In genomic region chr10:80465066-80465465, GRCm38 (mm10) we compare ENCODE assay signal across 21 mouse cellular contexts. TPM values are rescaled to one million over a fixed set of nuclear protein-coding genes. Genes with fewer than 3 reads are reported as not detected.
DNase-seq lines count a peak whose midpoint lies in the region; ATAC-seq and TF ChIP-seq lines count a peak whose summit lies in the region.
"Had no signal": no experiment of that assay in that cellular context is flagged by ENCODE, and none has a peak within 500 bp of the region (broad histone marks: within the 10 kb centered on the region; RNA-seq: fewer than 3 reads in every experiment).

No protein-coding gene starts in this region.

- H3K4me2 ChIP-seq in forebrain, postnatal 0 days (ENCODE audit: low read depth), result no peak overlapping the region
- H3K4me2 ChIP-seq in hindbrain, embryonic 13.5 days, result peak overlapping the region; percentile 32; the same call in 1 of the 2 replicates
- H3K4me2 ChIP-seq in hindbrain, embryonic 11.5 days (replicated peaks; ENCODE audit: low read depth, low read length), result no peak overlapping the region; the same call in 1 of the 2 replicates
- peak overlapping the region; percentile 33; the same call in 1 of the 2 replicates for H3K4me2 ChIP-seq in midbrain, embryonic 14.5 days (ENCODE audit: low read length)
- H3K4me2 ChIP-seq in midbrain, embryonic 11.5 days, result no peak overlapping the region
- H3K4me2 ChIP-seq: liver, embryonic 12.5 days had no signal

- H3K27ac ChIP-seq in forebrain, embryonic 10.5 days, result no peak overlapping the region
- H3K27ac ChIP-seq in forebrain, postnatal 0 days (ENCODE audit: low read depth, low read length), result no peak overlapping the region
- no peak overlapping the region for H3K27ac ChIP-seq in hindbrain, embryonic 13.5 days
- H3K27ac ChIP-seq in hindbrain, embryonic 11.5 days (ENCODE audit: low read depth, low read length), result no peak overlapping the region
- H3K27ac ChIP-seq in midbrain, embryonic 14.5 days (replicated peaks; ENCODE audit: low read depth, low read length), result no peak overlapping the region
- no peak overlapping the region for H3K27ac ChIP-seq in midbrain, embryonic 11.5 days (ENCODE audit: low read depth, low read length)
- H3K27ac ChIP-seq: liver, embryonic 12.5 days; lung, embryonic 15.5 days; macrophage; neural tube, embryonic 12.5 days had no signal

- no peak for DNase-seq in forebrain, embryonic 10.5 days (ENCODE audit: extremely low spot score, low spot score)
- DNase-seq in forebrain, postnatal 0 days, result no peak
- DNase-seq in hindbrain, embryonic 11.5 days (ENCODE audit: low spot score), result no peak
- no peak for DNase-seq in midbrain, embryonic 14.5 days
- DNase-seq in midbrain, embryonic 11.5 days (ENCODE audit: low spot score, missing footprints), result no peak
- peak; percentile 49 to 77 for DNase-seq in kidney, postnatal 25 days
- no peak for DNase-seq in natural killer cell, adult 2 months (ENCODE audit: low spot score in 2 of 2)
- DNase-seq: adrenal gland, adult 8-10 months; cerebellum, adult 11 months; cerebellum, postnatal 36 days; layer of hippocampus, postnatal 36 days; spleen, adult 18-20 months had no signal

- H3K9ac ChIP-seq in forebrain, postnatal 0 days, result no peak overlapping the region
- H3K9ac ChIP-seq in hindbrain, embryonic 13.5 days, result peak overlapping the region; percentile 39; the same call in 1 of the 2 replicates
- no peak overlapping the region; the same call in 1 of the 2 replicates for H3K9ac ChIP-seq in hindbrain, embryonic 11.5 days (ENCODE audit: low read depth, low read length)
- 0 out of 2 replicates have a peak overlapping the region, but pooled peaks have one; percentile 12 for H3K9ac ChIP-seq in midbrain, embryonic 14.5 days (replicated peaks; ENCODE audit: low read length)
- no peak overlapping the region for H3K9ac ChIP-seq in midbrain, embryonic 11.5 days (ENCODE audit: low read length)
- H3K9ac ChIP-seq: liver, embryonic 12.5 days; lung, embryonic 15.5 days; neural tube, embryonic 12.5 days had no signal

- H3K4me3 ChIP-seq in forebrain, embryonic 10.5 days, result 0 out of 2 replicates have a peak overlapping the region, but pooled peaks have one; percentile 19
- H3K4me3 ChIP-seq in forebrain, postnatal 0 days (ENCODE audit: low read depth, low read length), result no peak overlapping the region
- no peak overlapping the region for H3K4me3 ChIP-seq in hindbrain, embryonic 13.5 days
- H3K4me3 ChIP-seq in hindbrain, embryonic 11.5 days (ENCODE audit: low read depth, low read length), result no peak overlapping the region
- H3K4me3 ChIP-seq in midbrain, embryonic 14.5 days (replicated peaks; ENCODE audit: low read depth, low read length), result no peak overlapping the region
- H3K4me3 ChIP-seq in midbrain, embryonic 11.5 days (ENCODE audit: low read depth, low read length), result no peak overlapping the region
- H3K4me3 ChIP-seq: liver, embryonic 12.5 days; lung, embryonic 15.5 days; neural tube, embryonic 12.5 days had no signal

- H3K27me3 ChIP-seq in forebrain, embryonic 10.5 days (ENCODE audit: poor library complexity, severe bottlenecking), result peaks cover 59% of the 10 kb centered on the region
- no peaks in the 10 kb centered on the region for H3K27me3 ChIP-seq in forebrain, postnatal 0 days (ENCODE audit: insufficient read depth, low read length)
- peaks cover 48% of the 10 kb centered on the region for H3K27me3 ChIP-seq in hindbrain, embryonic 13.5 days
- no peaks in the 10 kb centered on the region; the same call in 1 of the 2 replicates for H3K27me3 ChIP-seq in hindbrain, embryonic 11.5 days (ENCODE audit: control insufficient read depth, insufficient read depth, low read length)
- no peaks in the 10 kb centered on the region for H3K27me3 ChIP-seq in midbrain, embryonic 14.5 days (ENCODE audit: control insufficient read depth, insufficient read depth, low read length)
- no peaks in the 10 kb centered on the region for H3K27me3 ChIP-seq in midbrain, embryonic 11.5 days (ENCODE audit: control insufficient read depth, insufficient read depth, low read length)

- 55% methylated on average over 5 of the region's 5 CpGs for WGBS in forebrain, embryonic 10.5 days
- WGBS in forebrain, postnatal 0 days, result 59% methylated on average over 5 of the region's 5 CpGs
- WGBS in hindbrain, embryonic 13.5 days, result 57% methylated on average over 5 of the region's 5 CpGs
- 66% methylated on average over 5 of the region's 5 CpGs for WGBS in hindbrain, embryonic 11.5 days
- 55% methylated on average over 5 of the region's 5 CpGs for WGBS in midbrain, embryonic 14.5 days
- 48% methylated on average over 5 of the region's 5 CpGs for WGBS in midbrain, embryonic 11.5 days

- no peak for TF ChIP-seq CTCF in forebrain, postnatal 0 days (IDR thresholded peaks at IDR 0.05; ENCODE audit: low read depth)

- no peak for ATAC-seq in forebrain, postnatal 0 days
- no peak for ATAC-seq in hindbrain, embryonic 13.5 days (ENCODE audit: low FRiP score)
- ATAC-seq in hindbrain, embryonic 11.5 days (ENCODE audit: low FRiP score), result no peak
- ATAC-seq in midbrain, embryonic 14.5 days (ENCODE audit: low FRiP score, low TSS enrichment), result no peak
- ATAC-seq in midbrain, embryonic 11.5 days (ENCODE audit: low FRiP score), result no peak
- ATAC-seq: liver, embryonic 12.5 days had no signal

- no peaks in the 10 kb centered on the region for H3K9me3 ChIP-seq in forebrain, embryonic 10.5 days
- no peaks in the 10 kb centered on the region for H3K9me3 ChIP-seq in forebrain, postnatal 0 days (ENCODE audit: low read length)
- no peaks in the 10 kb centered on the region for H3K9me3 ChIP-seq in hindbrain, embryonic 13.5 days
- H3K9me3 ChIP-seq in hindbrain, embryonic 11.5 days (ENCODE audit: control insufficient read depth, low read length), result no peaks in the 10 kb centered on the region
- no peaks in the 10 kb centered on the region for H3K9me3 ChIP-seq in midbrain, embryonic 14.5 days (ENCODE audit: control insufficient read depth, low read length)
- no peaks in the 10 kb centered on the region for H3K9me3 ChIP-seq in midbrain, embryonic 11.5 days (ENCODE audit: control insufficient read depth, low read length)
- H3K9me3 ChIP-seq: liver, embryonic 12.5 days; lung, embryonic 15.5 days; neural tube, embryonic 12.5 days had no signal

- H3K4me1 ChIP-seq in forebrain, embryonic 10.5 days, result peaks cover 12% of the 10 kb centered on the region
- H3K4me1 ChIP-seq in forebrain, postnatal 0 days (ENCODE audit: insufficient read depth), result no peaks in the 10 kb centered on the region
- H3K4me1 ChIP-seq in hindbrain, embryonic 13.5 days (replicated peaks), result peaks cover 7% of the 10 kb centered on the region
- H3K4me1 ChIP-seq in hindbrain, embryonic 11.5 days (replicated peaks; ENCODE audit: control insufficient read depth, insufficient read depth, low read length), result 0 out of 2 replicates have a peak, but pooled peaks cover 3% of the 10 kb centered on the region
- 0 out of 2 replicates have a peak, but pooled peaks cover 4% of the 10 kb centered on the region for H3K4me1 ChIP-seq in midbrain, embryonic 14.5 days (ENCODE audit: control insufficient read depth, insufficient read depth, low read length)
- H3K4me1 ChIP-seq in midbrain, embryonic 11.5 days (ENCODE audit: control insufficient read depth, insufficient read depth, low read length), result no peaks in the 10 kb centered on the region

- H3K36me3 ChIP-seq in forebrain, embryonic 10.5 days (replicated peaks), result no peaks in the 10 kb centered on the region
- H3K36me3 ChIP-seq in forebrain, postnatal 0 days (ENCODE audit: insufficient read depth), result no peaks in the 10 kb centered on the region
- no peaks in the 10 kb centered on the region for H3K36me3 ChIP-seq in hindbrain, embryonic 13.5 days
- no peaks in the 10 kb centered on the region for H3K36me3 ChIP-seq in hindbrain, embryonic 11.5 days (ENCODE audit: control insufficient read depth, insufficient read depth, low read length)
- no peaks in the 10 kb centered on the region for H3K36me3 ChIP-seq in midbrain, embryonic 14.5 days (ENCODE audit: control insufficient read depth, insufficient read depth, low read length)
- no peaks in the 10 kb centered on the region for H3K36me3 ChIP-seq in midbrain, embryonic 11.5 days (ENCODE audit: control insufficient read depth, insufficient read depth, low read length)
- H3K36me3 ChIP-seq: liver, embryonic 12.5 days; lung, embryonic 15.5 days; neural tube, embryonic 12.5 days had no signal

RNA-seq across cellular contexts. Expression of gene Onecut3, which starts 29.6 kb away (rescaled TPM):
- 0.05 and 0.07 TPM in 2 replicates for polyA plus RNA-seq in forebrain, embryonic 10.5 days (2016; fragmentation: Nextera tagmentation; extraction: Ambion mirVana)
- 0.62 and 1.9 TPM in 2 replicates for total RNA-seq in forebrain, postnatal 0 days (2014; rRNA removed)
- polyA plus RNA-seq in forebrain, postnatal 0 days (2015; fragmentation: Nextera tagmentation; extraction: Ambion mirVana), result 0.03 and 0.18 TPM in 2 replicates
- polyA plus RNA-seq in hindbrain, embryonic 13.5 days (2015; fragmentation: Nextera tagmentation; extraction: Ambion mirVana), result 2.1 and 2.5 TPM in 2 replicates
- polyA plus RNA-seq in hindbrain, embryonic 11.5 days (2014; fragmentation: Nextera tagmentation; extraction: Ambion mirVana), result 2.1 and 3.5 TPM in 2 replicates
- 2.2 and 2.4 TPM in 2 replicates for polyA plus RNA-seq in midbrain, embryonic 14.5 days (2014; fragmentation: Nextera tagmentation; extraction: Ambion mirVana)
- 2.7 and 2.8 TPM in 2 replicates for polyA plus RNA-seq in midbrain, embryonic 11.5 days (2014; fragmentation: Nextera tagmentation; extraction: Ambion mirVana)
- total RNA-seq: adrenal gland, adult 8-10 months; heart, postnatal 14 days; left cerebral cortex, postnatal 25 days had no signal
- polyA plus RNA-seq: gonadal fat pad, adult 2 months; lung, embryonic 15.5 days; macrophage; thymus, postnatal 0 days had no signal

RNA-seq across cellular contexts. Expression of gene Tcf3, which starts 31.6 kb away (rescaled TPM):
- 191 and 199 TPM in 2 replicates for polyA plus RNA-seq in forebrain, embryonic 10.5 days (2016; fragmentation: Nextera tagmentation; extraction: Ambion mirVana)
- 69.0 and 91.4 TPM in 2 replicates for total RNA-seq in forebrain, postnatal 0 days (2014; rRNA removed)
- 34.3 and 36.1 TPM in 2 replicates for polyA plus RNA-seq in forebrain, postnatal 0 days (2015; fragmentation: Nextera tagmentation; extraction: Ambion mirVana)
- 60.9 and 62.5 TPM in 2 replicates for polyA plus RNA-seq in hindbrain, embryonic 13.5 days (2015; fragmentation: Nextera tagmentation; extraction: Ambion mirVana)
- 110 and 130 TPM in 2 replicates for polyA plus RNA-seq in hindbrain, embryonic 11.5 days (2014; fragmentation: Nextera tagmentation; extraction: Ambion mirVana)
- 49.8 and 60.4 TPM in 2 replicates for polyA plus RNA-seq in midbrain, embryonic 14.5 days (2014; fragmentation: Nextera tagmentation; extraction: Ambion mirVana)
- polyA plus RNA-seq in midbrain, embryonic 11.5 days (2014; fragmentation: Nextera tagmentation; extraction: Ambion mirVana), result 135 and 154 TPM in 2 replicates

RNA-seq across cellular contexts. Expression of gene Uqcr11, which starts 58.4 kb away (rescaled TPM):
- polyA plus RNA-seq in forebrain, embryonic 10.5 days (2016; fragmentation: Nextera tagmentation; extraction: Ambion mirVana), result 625 and 631 TPM in 2 replicates
- total RNA-seq in forebrain, postnatal 0 days (2014; rRNA removed), result 230 and 424 TPM in 2 replicates
- 688 and 881 TPM in 2 replicates for polyA plus RNA-seq in forebrain, postnatal 0 days (2015; fragmentation: Nextera tagmentation; extraction: Ambion mirVana)
- 575 and 577 TPM in 2 replicates for polyA plus RNA-seq in hindbrain, embryonic 13.5 days (2015; fragmentation: Nextera tagmentation; extraction: Ambion mirVana)
- 466 and 480 TPM in 2 replicates for polyA plus RNA-seq in hindbrain, embryonic 11.5 days (2014; fragmentation: Nextera tagmentation; extraction: Ambion mirVana)
- polyA plus RNA-seq in midbrain, embryonic 14.5 days (2014; fragmentation: Nextera tagmentation; extraction: Ambion mirVana), result 532 and 742 TPM in 2 replicates
- polyA plus RNA-seq in midbrain, embryonic 11.5 days (2014; fragmentation: Nextera tagmentation; extraction: Ambion mirVana), result 404 and 476 TPM in 2 replicates

Comparison
In these comparisons a context has a peak if more than half of its experiments do, and no peak if none do; other contexts are left out.
1. H3K4me2 ChIP-seq: peak in hindbrain, embryonic 13.5 days (single experiment) and midbrain, embryonic 14.5 days (single experiment); none in forebrain, postnatal 0 days (single experiment), hindbrain, embryonic 11.5 days (single experiment) and midbrain, embryonic 11.5 days (single experiment).
2. H3K9ac ChIP-seq: peak in hindbrain, embryonic 13.5 days (single experiment) and midbrain, embryonic 14.5 days (single experiment); none in forebrain, postnatal 0 days (single experiment), hindbrain, embryonic 11.5 days (single experiment) and midbrain, embryonic 11.5 days (single experiment).
3. DNase-seq: peak in kidney, postnatal 25 days (2 of 2); none in forebrain, embryonic 10.5 days (single experiment), forebrain, postnatal 0 days (single experiment), hindbrain, embryonic 11.5 days (single experiment), midbrain, embryonic 14.5 days (single experiment), midbrain, embryonic 11.5 days (single experiment) and natural killer cell, adult 2 months (0 of 2).